Mouse (Mus musculus) kidney, adult 18-20 months (tissue): ENCODE data around the gene Pfn3.
"Not testable (repeated sequence)": the region's sequence is repeated elsewhere in the genome, so short reads cannot be mapped to it uniquely, and the experiment has no call there.

Experiments
- DNase-seq: peaks from one replicate; pipeline ENCODE4 v3.0.0; 2021

Pfn3 gene

GRCm38 (mm10) chr13:55414743-55415380, at the start of gene Pfn3:
Pfn3 (minus strand) TSS chr13:55415232.
- peak; percentile 83 for DNase-seq

GRCm38 (mm10) chr13:55464027-55464884, 49.2 kb upstream of the Pfn3 start, which contains the start of gene Prr7:
Prr7 (plus strand) TSS chr13:55464267.
- no peak for DNase-seq

GRCm38 (mm10) chr13:55463399-55464026, 48.5 kb upstream of the Pfn3 start:
- DNase-seq, result no peak

GRCm38 (mm10) chr13:55462965-55463364, 47.9 kb upstream of the Pfn3 start:
- no peak for DNase-seq

- DNase-seq, result peak; percentile 39
Observed at GRCm38 (mm10) chr13:55451785-55452549, 36.9 kb upstream of the Pfn3 start.

GRCm38 (mm10) chr13:55451296-55451695, 36.3 kb upstream of the Pfn3 start:
- no peak for DNase-seq

GRCm38 (mm10) chr13:55450511-55450980, 35.5 kb upstream of the Pfn3 start:
- peak; percentile 40 for DNase-seq

- no peak for DNase-seq
Observed at GRCm38 (mm10) chr13:55449679-55450441, 34.8 kb upstream of the Pfn3 start.

GRCm38 (mm10) chr13:55449205-55449604, 34.2 kb upstream of the Pfn3 start:
- DNase-seq, result no peak

GRCm38 (mm10) chr13:55448131-55448530, 33.1 kb upstream of the Pfn3 start:
- no peak for DNase-seq

GRCm38 (mm10) chr13:55447543-55447943, 32.5 kb upstream of the Pfn3 start:
- no peak for DNase-seq

GRCm38 (mm10) chr13:55446483-55447105, 31.6 kb upstream of the Pfn3 start:
- no peak for DNase-seq

GRCm38 (mm10) chr13:55445361-55446091, 30.5 kb upstream of the Pfn3 start:
- no peak for DNase-seq

- DNase-seq, result peak; percentile 100
Observed at GRCm38 (mm10) chr13:55444937-55445315, 29.9 kb upstream of the Pfn3 start, which contains the start of gene Grk6. Grk6 (plus strand) TSS chr13:55445072.

- no peak for DNase-seq
Observed at GRCm38 (mm10) chr13:55444286-55444936, 29.4 kb upstream of the Pfn3 start.

- DNase-seq, result no peak
Observed at GRCm38 (mm10) chr13:55443799-55444285, 28.8 kb upstream of the Pfn3 start.

- DNase-seq, result not testable (repeated sequence)
Observed at GRCm38 (mm10) chr13:55437111-55437629, 22.1 kb upstream of the Pfn3 start.

GRCm38 (mm10) chr13:55431889-55432685, 17.1 kb upstream of the Pfn3 start:
- no peak for DNase-seq

- DNase-seq, result no peak
Observed at GRCm38 (mm10) chr13:55430566-55430965, 15.5 kb upstream of the Pfn3 start.
